Mouse (Mus musculus) liver, adult 2 months (tissue): ENCODE data around the gene Ldhal6b. TPM values are rescaled to one million over a fixed set of nuclear protein-coding genes. Genes with fewer than 3 reads are reported as not detected.

Source experiments
- DNase-seq: peaks from one replicate; pipeline ENCODE4 v3.0.0-alpha.2; 2011; ENCODE audit warnings: low read depth, low spot score; ENCODE audit errors: extremely low read depth
- H3K27ac ChIP-seq: fragments of 200-500 bp; replicated peaks from 2 replicates; pipeline ENCODE4 v1.5.1; 2012; ENCODE audit warnings: low read depth, mild to moderate bottlenecking, control low read depth, inconsistent platforms, low read length; ENCODE audit not compliant: insufficient read depth
- H3K27me3 ChIP-seq: fragments of 200-500 bp; 2 replicates; pipeline ENCODE4 v1.6.1; 2012; ENCODE audit warnings: mild to moderate bottlenecking, moderate library complexity, low read length, inconsistent platforms; ENCODE audit not compliant: control insufficient read depth, insufficient read depth
- H3K36me3 ChIP-seq: fragments of 200-500 bp; 2 replicates; pipeline ENCODE4 v1.6.1; 2012; ENCODE audit warnings: low read length, inconsistent platforms; ENCODE audit not compliant: control insufficient read depth, insufficient read depth
- H3K4me1 ChIP-seq: fragments of 200-500 bp; 2 replicates; pipeline ENCODE4 v1.6.1; 2011; ENCODE audit warnings: low read length; ENCODE audit not compliant: control insufficient read depth, insufficient read depth
- H3K4me3 ChIP-seq: fragments of 200-500 bp; 2 replicates; pipeline ENCODE4 v1.5.1; 2011; ENCODE audit warnings: low read depth, mild to moderate bottlenecking, control low read depth, low read length, moderate library complexity; ENCODE audit not compliant: insufficient read depth
- H3K79me2 ChIP-seq: fragments of 200-500 bp; 2 replicates; pipeline ENCODE4 v1.6.1; 2012; ENCODE audit warnings: inconsistent platforms, mild to moderate bottlenecking, low read length, moderate library complexity; ENCODE audit not compliant: control insufficient read depth, insufficient read depth
- H3K9ac ChIP-seq: fragments of 200-500 bp; 2 replicates; pipeline ENCODE4 v1.6.1; 2012; ENCODE audit warnings: low read depth, mild to moderate bottlenecking, control low read depth, inconsistent platforms, low read length
- CTCF ChIP-seq: fragments of 200-500 bp; IDR thresholded peaks from 2 replicates; pipeline ENCODE4 v1.5.1; 2011; ENCODE audit warnings: low read depth, low read length, control low read depth
- POLR2A ChIP-seq: fragments of 200-500 bp; IDR thresholded peaks from 2 replicates; pipeline ENCODE4 v1.6.1; 2011; ENCODE audit warnings: low read length, control low read depth; ENCODE audit not compliant: insufficient read depth; ENCODE audit errors: extremely low read depth
- WGBS: fragments of 180-500 bp; shearing (Covaris S2); methylation state at CpG from one replicate; pipeline ENCODE4 v1.1.7; 2018; 5-methylcytosine and 5-hydroxymethylcytosine counted together
- polyA plus RNA-seq: library from polyadenylated mRNA; depleted of rRNA; stranded (reverse); fragments of >200 nt; gene quantifications from 2 replicates; pipeline ENCODE4 v1.2.3, GENCODE M21; 2012; rRNA removed
- total RNA-seq: library from RNA; depleted of rRNA; stranded (reverse); fragments of >200 nt; gene quantifications from 2 replicates; pipeline ENCODE4 v1.2.3, GENCODE M21; 2014; rRNA removed

Ldhal6b gene
- total RNA-seq (0.46 and 0.74 TPM in 2 replicates), polyA plus RNA-seq (0.32 TPM in 1 of 2 replicates, not detected in the other)

DNA sequence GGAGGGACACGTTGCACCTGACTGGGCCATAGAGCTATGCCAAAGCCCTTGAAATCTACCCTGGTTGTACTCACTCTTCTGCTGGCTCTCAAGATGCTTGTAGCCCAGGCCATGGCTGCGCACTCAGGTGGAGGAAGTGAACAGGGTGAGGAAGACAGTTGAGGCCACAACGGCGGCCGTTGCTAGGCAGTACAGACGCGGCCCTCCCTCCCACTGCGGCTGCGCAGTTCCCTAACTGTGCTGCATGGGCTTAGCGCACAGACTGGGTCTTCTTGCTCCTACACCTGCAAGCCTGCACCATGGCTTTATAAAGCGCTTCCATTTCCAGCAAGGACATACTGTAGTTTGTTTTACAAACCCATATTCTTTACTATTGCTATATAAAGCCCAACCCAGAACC is at the start of gene Ldhal6b:
TSS of gene Ldhal6b (minus strand) at position 223 of the 400 bp plus-strand sequence.
- WGBS, result 97% methylated on average over 11 of the region's 11 CpGs
- Histone ChIP-seq H3K9ac (no peak within 1 kb of the TSS), H3K36me3 (peaks cover 7% of the 10 kb centered on the region; the same call in 1 of the 2 replicates), H3K27ac (no peak within 1 kb of the TSS), H3K27me3 (no peaks in the 10 kb centered on the region), H3K79me2 (0 out of 2 replicates have a peak, but pooled peaks cover 4% of the 10 kb centered on the region), H3K4me1 (peaks cover 3% of the 10 kb centered on the region; the same call in 1 of the 2 replicates), H3K4me3 (no peak within 1 kb of the TSS)
- no peak for TF ChIP-seq POLR2A
- no peak for TF ChIP-seq CTCF
- DNase-seq, result no peak

- no peaks in the 10 kb centered on the region for H3K79me2 ChIP-seq
- no peak overlapping the region for H3K9ac ChIP-seq
- H3K36me3 ChIP-seq, result no peaks in the 10 kb centered on the region
- no peaks in the 10 kb centered on the region for H3K4me1 ChIP-seq
- 46% methylated on average over 4 of the region's 4 CpGs for WGBS
- DNase-seq, result no peak
- no peaks in the 10 kb centered on the region for H3K27me3 ChIP-seq
- no peak overlapping the region for H3K4me3 ChIP-seq
- TF ChIP-seq POLR2A, result no peak
- no peak for TF ChIP-seq CTCF
- H3K27ac ChIP-seq, result no peak overlapping the region
Measured at GRCm38 (mm10) chr17:5467177-5467576, 48.6 kb upstream of the Ldhal6b start.

DNA sequence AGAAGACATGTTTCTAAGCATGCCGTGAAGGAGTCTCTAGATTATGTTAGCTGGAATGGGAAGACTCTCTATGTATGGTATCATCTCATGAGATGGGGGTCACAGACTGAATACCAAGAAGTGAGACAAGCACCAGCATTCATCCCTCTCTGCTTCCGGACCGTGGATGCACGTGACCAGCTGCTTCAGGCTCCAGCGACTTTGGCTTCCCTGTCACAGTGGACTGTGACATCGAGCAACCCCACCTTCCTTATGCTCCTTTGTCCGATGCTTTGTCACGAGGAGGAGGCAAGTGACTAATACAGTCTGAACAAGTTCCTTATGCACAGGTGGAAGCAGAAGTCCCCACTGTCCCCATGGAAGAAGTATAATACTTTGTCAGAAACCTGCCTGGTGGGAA is 48.2 kb upstream of the Ldhal6b start:
- Histone ChIP-seq H3K27me3 (no peaks in the 10 kb centered on the region), H3K4me3 (no peak overlapping the region), H3K79me2 (no peaks in the 10 kb centered on the region), H3K27ac (no peak overlapping the region), H3K36me3 (no peaks in the 10 kb centered on the region), H3K4me1 (no peaks in the 10 kb centered on the region), H3K9ac (no peak overlapping the region)
- TF ChIP-seq POLR2A (no peak), CTCF (no peak)
- 83% methylated on average over 8 of the region's 8 CpGs for WGBS
- DNase-seq, result no peak

DNA sequence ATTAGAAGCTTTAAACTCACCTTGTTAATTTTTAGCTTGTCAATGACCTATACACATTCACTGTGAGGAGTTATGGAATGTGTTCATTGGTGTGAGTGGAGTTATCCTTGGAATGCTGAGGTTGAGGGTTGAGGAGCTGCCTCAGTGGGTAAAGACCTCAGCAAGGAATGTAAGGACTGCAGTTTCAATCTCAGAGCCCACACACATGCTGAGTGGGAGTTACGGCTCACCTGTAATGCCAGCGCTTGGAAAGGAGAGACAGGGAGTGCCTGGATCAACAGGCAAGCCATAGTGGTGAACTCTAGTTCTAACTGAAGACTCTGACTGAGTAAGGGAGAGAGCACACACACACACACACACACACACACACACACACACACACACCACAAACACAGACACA is 45.3 kb upstream of the Ldhal6b start:
- H3K36me3 ChIP-seq, result no peaks in the 10 kb centered on the region
- no peak for DNase-seq
- H3K27me3 ChIP-seq, result no peaks in the 10 kb centered on the region
- no peak for TF ChIP-seq POLR2A
- no peak for TF ChIP-seq CTCF
- no peaks in the 10 kb centered on the region for H3K4me1 ChIP-seq
- H3K79me2 ChIP-seq, result no peaks in the 10 kb centered on the region
- H3K4me3 ChIP-seq, result no peak overlapping the region
- 86% methylated on average over 2 of the region's 2 CpGs for WGBS
- no peak overlapping the region for H3K9ac ChIP-seq
- no peak overlapping the region for H3K27ac ChIP-seq

- no peaks in the 10 kb centered on the region for H3K4me1 ChIP-seq
- no peak overlapping the region for H3K9ac ChIP-seq
- TF ChIP-seq POLR2A (no peak), CTCF (no peak)
- H3K79me2 ChIP-seq, result no peaks in the 10 kb centered on the region
- DNase-seq, result no peak
- no peak overlapping the region for H3K27ac ChIP-seq
- H3K4me3 ChIP-seq, result no peak overlapping the region
- WGBS, result 61% methylated on average over 4 of the region's 4 CpGs
- H3K27me3 ChIP-seq, result no peaks in the 10 kb centered on the region
- H3K36me3 ChIP-seq, result no peaks in the 10 kb centered on the region
Measured at GRCm38 (mm10) chr17:5453657-5454056, 35.1 kb upstream of the Ldhal6b start.

GRCm38 (mm10) chr17:5443751-5444150 is 25.2 kb upstream of the Ldhal6b start:
- Histone ChIP-seq H3K36me3 (no peaks in the 10 kb centered on the region), H3K27ac (no peak overlapping the region), H3K27me3 (no peaks in the 10 kb centered on the region), H3K4me1 (peaks cover 4% of the 10 kb centered on the region), H3K79me2 (no peaks in the 10 kb centered on the region), H3K9ac (no peak overlapping the region), H3K4me3 (no peak overlapping the region)
- 34% methylated on average over 5 of the region's 5 CpGs for WGBS
- no peak for TF ChIP-seq CTCF
- TF ChIP-seq POLR2A, result no peak
- DNase-seq, result no peak
